Mouse (Mus musculus) T-helper 17 cell (primary cell): ENCODE results near the gene Ndufb10.
"Not testable (repeated sequence)": the region's sequence is repeated elsewhere in the genome, so short reads cannot be mapped to it uniquely, and the experiment has no call there.

Source experiments
- in situ Hi-C, 2 experiments: fragments of 300-600 bp; cut with MboI, MseI; formaldehyde crosslinking; loops; 1 replicate in 1 of 2; 2 replicates in 1 of 2; pipeline ENCODE4 v1.15.1; 2025; ENCODE audit warnings: high pct_unique_total_duplicates in 2 of 2

Ndufb10 gene

GRCm38 (mm10) chr17:24736330-24737051 lies 12.2 kb upstream of the Ndufb10 start, which contains the start of gene Msrb1:
Msrb1 (plus strand) TSS chr17:24736642.
- in situ Hi-C loops = loop anchor here in 1 of 2 experiments (5.0 kb wide), 1 partner anchor 151 kb away; the partner anchor contains the start of genes Nubp2 and Spsb3

GRCm38 (mm10) chr17:24735446-24735845 lies 11.2 kb upstream of the Ndufb10 start:
- in situ Hi-C loops = loop anchor here in 1 of 2 experiments (5.0 kb wide), 1 partner anchor 152 kb away; the partner anchor contains the start of genes Nubp2 and Spsb3

GRCm38 (mm10) chr17:24734513-24734912 lies 10.2 kb upstream of the Ndufb10 start:
- in situ Hi-C loops = no loop called here

GRCm38 (mm10) chr17:24733434-24734050 lies 9.3 kb upstream of the Ndufb10 start:
- in situ Hi-C loops = no loop called here

- in situ Hi-C loops = no loop called here
Measured at GRCm38 (mm10) chr17:24732233-24732935, 8.1 kb upstream of the Ndufb10 start.

- in situ Hi-C loops = no loop called here
Measured at GRCm38 (mm10) chr17:24730787-24731186, 6.5 kb upstream of the Ndufb10 start.

GRCm38 (mm10) chr17:24729067-24729466 lies 4.8 kb upstream of the Ndufb10 start:
- in situ Hi-C loops = no loop called here

GRCm38 (mm10) chr17:24728184-24728583 lies 3.9 kb upstream of the Ndufb10 start:
- in situ Hi-C loops = no loop called here

GRCm38 (mm10) chr17:24727618-24728017 lies 3.3 kb upstream of the Ndufb10 start, which contains the start of gene Rpl3l:
Rpl3l (plus strand) TSS chr17:24727820.
- in situ Hi-C loops = no loop called here

GRCm38 (mm10) chr17:24725637-24726390 lies 1.5 kb upstream of the Ndufb10 start:
- in situ Hi-C loops = no loop called here

GRCm38 (mm10) chr17:24723881-24724180 lies 447 bp downstream of the Ndufb10 start:
- in situ Hi-C loops = no loop called here

GRCm38 (mm10) chr17:24723122-24723880 lies 977 bp downstream of the Ndufb10 start:
- in situ Hi-C loops = no loop called here

- in situ Hi-C loops = no loop called here
Measured at GRCm38 (mm10) chr17:24722220-24722924, 1.9 kb downstream of the Ndufb10 start.

GRCm38 (mm10) chr17:24721383-24721955 lies 2.8 kb downstream of the Ndufb10 start:
- in situ Hi-C loops = not testable (repeated sequence)

- in situ Hi-C loops = not testable (repeated sequence)
Measured at GRCm38 (mm10) chr17:24720616-24721015, 3.7 kb downstream of the Ndufb10 start.

- in situ Hi-C loops = no loop called here
Measured at GRCm38 (mm10) chr17:24719494-24720222, 4.6 kb downstream of the Ndufb10 start.

- in situ Hi-C loops = not testable (repeated sequence)
Measured at GRCm38 (mm10) chr17:24718938-24719337, 5.3 kb downstream of the Ndufb10 start.

GRCm38 (mm10) chr17:24717943-24718342 lies 6.3 kb downstream of the Ndufb10 start, which contains the start of the genes Rnf151 and Rps2:
Rnf151 (minus strand) TSS chr17:24718063.
Rps2 (plus strand) TSS chr17:24718116.
- in situ Hi-C loops = no loop called here

GRCm38 (mm10) chr17:24716166-24716682 lies 8.1 kb downstream of the Ndufb10 start:
- in situ Hi-C loops = no loop called here
